Mouse (Mus musculus) heart, postnatal 0 days (tissue): Measurements from ENCODE around the gene Ica1. TPM values are rescaled to one million over a fixed set of nuclear protein-coding genes. Genes with fewer than 3 reads are reported as not detected.

Experiments used
- ATAC-seq: fragments of 200-750 bp; cut with Nextera tagmentation; 2 replicates; pipeline ENCODE4 v1.8.0; 2017; ENCODE audit warnings: low read depth, moderate number of reproducible peaks, moderate library complexity; ENCODE audit not compliant: insufficient read depth
- DNase-seq: peaks from one replicate; pipeline ENCODE4 v3.0.0-alpha.2; 2016; ENCODE audit warnings: low spot score
- H3K27ac ChIP-seq: fragments of 300-500 bp; sonication (generic); 2 replicates; pipeline ENCODE4 v1.5.1; 2014; ENCODE audit warnings: low read depth, mild to moderate bottlenecking
- H3K27me3 ChIP-seq: fragments of 300-500 bp; sonication (generic); 2 replicates; pipeline ENCODE4 v1.6.1; 2014; ENCODE audit warnings: low read length, mixed read lengths; ENCODE audit not compliant: control insufficient read depth, insufficient read depth
- H3K36me3 ChIP-seq: fragments of 300-500 bp; sonication (generic); replicated peaks from 2 replicates; pipeline ENCODE4 v1.6.1; 2014; ENCODE audit warnings: low read length, mixed read lengths; ENCODE audit not compliant: control insufficient read depth, insufficient read depth
- H3K4me1 ChIP-seq: fragments of 300-500 bp; sonication (generic); 2 replicates; pipeline ENCODE4 v1.6.1; 2014; ENCODE audit warnings: antibody characterized with exemption; ENCODE audit not compliant: control insufficient read depth, insufficient read depth
- H3K4me2 ChIP-seq: fragments of 300-500 bp; sonication (generic); 2 replicates; pipeline ENCODE4 v1.6.1; 2014; ENCODE audit warnings: low read depth, mild to moderate bottlenecking, low read length, moderate library complexity
- H3K4me3 ChIP-seq: fragments of 300-500 bp; sonication (generic); 2 replicates; pipeline ENCODE4 v1.5.1; 2014; ENCODE audit warnings: low read depth, low read length
- H3K9ac ChIP-seq: fragments of 300-500 bp; sonication (generic); replicated peaks from 2 replicates; pipeline ENCODE4 v1.6.1; 2014; ENCODE audit warnings: low read depth, low read length, mixed read lengths
- H3K9me3 ChIP-seq: fragments of 300-500 bp; sonication (generic); replicated peaks from 2 replicates; pipeline ENCODE4 v1.6.1; 2016; ENCODE audit warnings: low read length; ENCODE audit not compliant: control insufficient read depth
- CTCF ChIP-seq: IDR thresholded peaks from 2 replicates; pipeline ENCODE4 v1.5.1; 2016; ENCODE audit warnings: antibody characterized with exemption, control low read depth, low read depth
- EP300 ChIP-seq: IDR thresholded peaks from 2 replicates; pipeline ENCODE4 v1.6.1; 2016; ENCODE audit warnings: antibody characterized with exemption, low read depth
- WGBS: fragments of 180-500 bp; shearing (Covaris S2); extraction: QIAGEN DNeasy Blood & Tissue Kit; methylation state at CpG from one replicate; pipeline ENCODE4 v1.1.7; 2014; 5-methylcytosine and 5-hydroxymethylcytosine counted together
- polyA plus RNA-seq: library from polyadenylated mRNA; unstranded; fragments of >200 nt; fragmentation: Nextera tagmentation; extraction: Ambion mirVana; gene quantifications from 2 replicates; pipeline ENCODE4 v1.2.1, GENCODE M21; 2015
- total RNA-seq: library from RNA; depleted of rRNA; stranded (reverse); fragments of >200 nt; gene quantifications from 2 replicates; pipeline ENCODE4 v1.2.3, GENCODE M21; 2014; ENCODE audit warnings: low replicate concordance

The Ica1 gene
- total and polyA plus RNA-seq, 2 experiments from 2014 or later = 3.6 to 22.2 TPM

GRCm38 (mm10) chr6:8628715-8629267, 149.5 kb downstream of the Ica1 start:
- DNase-seq = no peak
- no peak for ATAC-seq
- Histone ChIP-seq H3K4me2 (no peak overlapping the region), H3K27me3 (no peaks in the 10 kb centered on the region), H3K9ac (no peak overlapping the region), H3K27ac (no peak overlapping the region), H3K4me1 (no peaks in the 10 kb centered on the region), H3K9me3 (no peaks in the 10 kb centered on the region), H3K4me3 (no peak overlapping the region), H3K36me3 (no peaks in the 10 kb centered on the region)
- WGBS = 87% methylated on average over 7 of the region's 7 CpGs
- TF ChIP-seq EP300 (no peak), CTCF (no peak)

GRCm38 (mm10) chr6:8628226-8628625, 150.1 kb downstream of the Ica1 start:
- no peaks in the 10 kb centered on the region for H3K4me1 ChIP-seq
- no peaks in the 10 kb centered on the region for H3K36me3 ChIP-seq
- DNase-seq (no peak), ATAC-seq (no peak)
- WGBS = 88% methylated on average over 8 of the region's 8 CpGs
- no peak overlapping the region for H3K4me3 ChIP-seq
- H3K4me2 ChIP-seq = no peak overlapping the region
- H3K27ac ChIP-seq = no peak overlapping the region
- no peaks in the 10 kb centered on the region for H3K9me3 ChIP-seq
- no peak overlapping the region for H3K9ac ChIP-seq
- TF ChIP-seq EP300 = no peak
- H3K27me3 ChIP-seq = no peaks in the 10 kb centered on the region

- H3K9me3 ChIP-seq = no peaks in the 10 kb centered on the region
- no peak overlapping the region for H3K4me2 ChIP-seq
- DNase-seq (no peak), ATAC-seq (no peak)
- no peak overlapping the region for H3K4me3 ChIP-seq
- no peaks in the 10 kb centered on the region for H3K36me3 ChIP-seq
- TF ChIP-seq EP300 = no peak
- no peak for TF ChIP-seq CTCF
- no peak overlapping the region for H3K27ac ChIP-seq
- H3K27me3 ChIP-seq = no peaks in the 10 kb centered on the region
- H3K9ac ChIP-seq = no peak overlapping the region
- H3K4me1 ChIP-seq = no peaks in the 10 kb centered on the region
- WGBS = 68% methylated on average over 3 of the region's 3 CpGs
Measured at GRCm38 (mm10) chr6:8623045-8623444, 155.2 kb downstream of the Ica1 start.

GRCm38 (mm10) chr6:8619582-8620350, 158.5 kb downstream of the Ica1 start:
- no peak for TF ChIP-seq EP300
- no peak for TF ChIP-seq CTCF
- H3K4me2 ChIP-seq = no peak overlapping the region
- H3K4me3 ChIP-seq = no peak overlapping the region
- no peak overlapping the region for H3K27ac ChIP-seq
- H3K27me3 ChIP-seq = no peaks in the 10 kb centered on the region
- H3K9ac ChIP-seq = no peak overlapping the region
- WGBS = 62% methylated on average over 4 of the region's 4 CpGs
- no peaks in the 10 kb centered on the region for H3K4me1 ChIP-seq
- DNase-seq = no peak
- no peaks in the 10 kb centered on the region for H3K9me3 ChIP-seq
- no peak for ATAC-seq
- no peaks in the 10 kb centered on the region for H3K36me3 ChIP-seq

GRCm38 (mm10) chr6:8617369-8617768, 160.9 kb downstream of the Ica1 start:
- Histone ChIP-seq H3K9ac (no peak overlapping the region), H3K4me1 (no peaks in the 10 kb centered on the region), H3K4me2 (no peak overlapping the region), H3K27me3 (no peaks in the 10 kb centered on the region), H3K36me3 (no peaks in the 10 kb centered on the region), H3K27ac (no peak overlapping the region), H3K9me3 (no peaks in the 10 kb centered on the region), H3K4me3 (no peak overlapping the region)
- DNase-seq (no peak), ATAC-seq (no peak)
- WGBS = 50% methylated on average over 2 of the region's 2 CpGs
- TF ChIP-seq EP300 (no peak), CTCF (no peak)
